Mouse (Mus musculus): Measurements from ENCODE around the gene Gdap1l1. TPM values are rescaled to one million over a fixed set of nuclear protein-coding genes. Genes with fewer than 3 reads are reported as not detected.

The Gdap1l1 gene
- total and polyA plus RNA-seq, 2 experiments from 2014 or later, result not detected

DNA sequence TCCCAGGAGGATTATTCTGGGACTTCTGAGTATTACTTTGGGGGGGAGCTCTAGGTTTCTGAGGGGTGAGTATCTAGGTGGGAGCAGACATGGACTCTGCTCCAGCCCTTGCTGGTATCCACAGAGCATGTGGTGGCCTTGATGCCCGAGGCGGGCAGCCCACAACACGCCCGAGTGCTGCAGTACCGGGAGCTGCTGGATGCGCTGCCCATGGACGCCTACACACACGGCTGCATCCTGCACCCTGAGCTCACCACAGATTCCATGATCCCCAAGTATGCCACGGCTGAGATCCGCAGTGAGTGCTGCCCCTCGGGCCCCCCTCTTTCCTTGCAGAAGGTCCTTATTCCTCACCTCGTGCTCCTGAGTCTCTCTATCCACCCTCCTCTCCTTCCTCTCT is 9.1 kb downstream of the Gdap1l1 start:
- Histone ChIP-seq H3K4me1 (ENCODE audit: control insufficient read depth, insufficient read depth) (no peaks in the 10 kb centered on the region), H3K4me3 (ENCODE audit: low read depth, low read length) (no peak overlapping the region), H3K27me3 (ENCODE audit: control insufficient read depth, insufficient read depth, low read length) (no peaks in the 10 kb centered on the region), H3K9me3 (replicated peaks; ENCODE audit: control insufficient read depth, low read length) (no peaks in the 10 kb centered on the region), H3K36me3 (replicated peaks; ENCODE audit: control insufficient read depth, insufficient read depth, low read length) (no peaks in the 10 kb centered on the region), H3K4me2 (ENCODE audit: low read depth, low read length) (no peak overlapping the region), H3K27ac (ENCODE audit: low read depth) (no peak overlapping the region), H3K9ac (replicated peaks; ENCODE audit: low read depth, low read length) (no peak overlapping the region)
- ATAC-seq (ENCODE audit: insufficient read depth, low read depth), result no peak
- 78% methylated on average over 12 of the region's 12 CpGs for WGBS
- TF ChIP-seq CTCF (IDR thresholded peaks at IDR 0.05; ENCODE audit: low read depth), result no peak
- TF ChIP-seq EP300 (IDR thresholded peaks at IDR 0.05; ENCODE audit: low read depth), result no peak
- no peak for DNase-seq (ENCODE audit: low spot score)

DNA sequence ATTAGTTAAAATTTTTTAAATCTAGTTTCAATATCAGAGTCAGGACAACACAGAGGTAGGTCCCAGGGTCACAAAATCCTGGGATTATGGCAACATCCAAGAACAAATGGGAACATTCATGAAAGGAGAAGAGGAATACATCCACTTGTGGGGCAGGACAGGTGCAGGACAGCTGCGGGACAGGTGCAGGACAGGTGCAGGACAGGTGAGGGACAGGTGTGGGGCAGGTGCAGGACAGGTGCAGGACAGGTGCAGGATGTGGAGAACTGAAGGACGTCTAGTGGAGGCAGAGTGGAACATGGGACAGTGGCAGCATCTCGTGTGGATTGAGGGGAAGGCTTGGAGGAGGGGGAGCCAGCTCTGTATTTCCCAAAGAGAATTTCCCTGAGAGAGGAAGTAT is 11.0 kb downstream of the Gdap1l1 start:
- WGBS, result 49% methylated on average over 3 of the region's 3 CpGs
- Histone ChIP-seq H3K36me3 (replicated peaks; ENCODE audit: control insufficient read depth, insufficient read depth, low read length) (no peaks in the 10 kb centered on the region), H3K4me1 (ENCODE audit: control insufficient read depth, insufficient read depth) (no peaks in the 10 kb centered on the region), H3K9ac (replicated peaks; ENCODE audit: low read depth, low read length) (no peak overlapping the region), H3K9me3 (replicated peaks; ENCODE audit: control insufficient read depth, low read length) (no peaks in the 10 kb centered on the region), H3K4me3 (ENCODE audit: low read depth, low read length) (no peak overlapping the region), H3K27ac (ENCODE audit: low read depth) (no peak overlapping the region), H3K4me2 (ENCODE audit: low read depth, low read length) (no peak overlapping the region), H3K27me3 (ENCODE audit: control insufficient read depth, insufficient read depth, low read length) (no peaks in the 10 kb centered on the region)
- ATAC-seq (ENCODE audit: insufficient read depth, low read depth) (no peak), DNase-seq (ENCODE audit: low spot score) (no peak)
- TF ChIP-seq CTCF (IDR thresholded peaks at IDR 0.05; ENCODE audit: low read depth), result no peak
- TF ChIP-seq EP300 (IDR thresholded peaks at IDR 0.05; ENCODE audit: low read depth), result no peak

DNA sequence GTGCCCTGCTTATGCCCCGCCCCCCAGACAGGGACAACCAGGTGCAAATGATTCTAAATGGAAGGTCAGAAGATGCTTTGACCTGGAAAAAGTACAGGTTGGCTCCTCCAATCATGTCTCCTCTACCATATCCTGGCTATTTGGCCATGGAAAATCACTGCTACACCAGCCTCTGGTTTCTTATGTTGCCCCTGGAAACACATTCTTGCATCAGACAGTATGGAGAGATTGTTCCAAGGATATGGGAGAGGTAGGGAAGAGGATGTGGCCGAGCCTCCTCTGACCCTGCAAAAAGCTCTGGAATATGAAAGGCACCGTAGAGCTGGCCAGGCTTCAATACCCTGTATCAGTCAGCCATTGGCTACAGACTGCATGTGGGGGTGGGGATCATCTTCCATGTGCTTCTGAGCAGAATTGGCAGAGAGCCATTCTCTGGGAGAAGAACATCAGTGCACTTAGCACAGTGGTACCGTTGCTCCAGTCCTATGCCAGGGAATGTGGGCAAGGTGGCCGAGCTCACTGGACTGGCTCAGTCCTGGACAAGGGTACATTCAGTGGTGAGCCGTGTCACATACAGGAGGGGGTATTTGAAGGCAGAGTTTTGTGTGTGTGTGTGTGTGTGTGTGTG is 12.5 kb downstream of the Gdap1l1 start:
- TF ChIP-seq CTCF (IDR thresholded peaks at IDR 0.05; ENCODE audit: low read depth), result no peak
- DNase-seq (ENCODE audit: low spot score) (no peak), ATAC-seq (ENCODE audit: insufficient read depth, low read depth) (no peak)
- Histone ChIP-seq H3K4me1 (ENCODE audit: control insufficient read depth, insufficient read depth) (no peaks in the 10 kb centered on the region), H3K27me3 (ENCODE audit: control insufficient read depth, insufficient read depth, low read length) (no peaks in the 10 kb centered on the region), H3K9me3 (replicated peaks; ENCODE audit: control insufficient read depth, low read length) (no peaks in the 10 kb centered on the region), H3K4me2 (ENCODE audit: low read depth, low read length) (no peak overlapping the region), H3K27ac (ENCODE audit: low read depth) (no peak overlapping the region), H3K36me3 (replicated peaks; ENCODE audit: control insufficient read depth, insufficient read depth, low read length) (no peaks in the 10 kb centered on the region), H3K4me3 (ENCODE audit: low read depth, low read length) (no peak overlapping the region), H3K9ac (replicated peaks; ENCODE audit: low read depth, low read length) (no peak overlapping the region)
- WGBS, result 39% methylated on average over 6 of the region's 6 CpGs

DNA sequence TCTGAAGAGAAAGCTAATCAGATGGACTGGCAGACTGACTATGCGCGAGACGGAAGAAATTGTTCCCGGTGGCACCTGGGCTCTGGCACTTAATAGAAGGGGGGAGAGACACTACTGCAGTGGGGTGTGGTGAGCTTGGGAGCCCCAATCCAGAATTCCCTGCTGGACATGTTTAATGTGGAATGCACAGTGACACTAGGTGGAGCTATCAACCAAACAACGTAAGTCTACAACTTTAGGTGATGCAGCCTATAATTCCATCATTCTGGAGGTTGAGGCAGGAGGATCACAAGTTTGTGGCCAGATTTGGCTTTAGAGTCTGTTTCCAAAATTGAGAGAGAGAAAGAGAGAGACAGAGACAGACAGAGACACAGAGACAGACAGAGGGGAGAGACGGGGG is 14.5 kb downstream of the Gdap1l1 start:
- ATAC-seq (ENCODE audit: insufficient read depth, low read depth) (no peak), DNase-seq (ENCODE audit: low spot score) (no peak)
- no peaks in the 10 kb centered on the region for H3K4me1 ChIP-seq (ENCODE audit: control insufficient read depth, insufficient read depth)
- H3K9ac ChIP-seq (replicated peaks; ENCODE audit: low read depth, low read length), result no peak overlapping the region
- TF ChIP-seq EP300 (IDR thresholded peaks at IDR 0.05; ENCODE audit: low read depth), result no peak
- TF ChIP-seq CTCF (IDR thresholded peaks at IDR 0.05; ENCODE audit: low read depth), result peak; percentile 61
- H3K27me3 ChIP-seq (ENCODE audit: control insufficient read depth, insufficient read depth, low read length), result 0 out of 2 replicates have a peak, but pooled peaks cover 4% of the 10 kb centered on the region
- no peak overlapping the region for H3K27ac ChIP-seq (ENCODE audit: low read depth)
- no peak overlapping the region for H3K4me2 ChIP-seq (ENCODE audit: low read depth, low read length)
- no peak overlapping the region for H3K4me3 ChIP-seq (ENCODE audit: low read depth, low read length)
- H3K9me3 ChIP-seq (replicated peaks; ENCODE audit: control insufficient read depth, low read length), result no peaks in the 10 kb centered on the region
- 73% methylated on average over 6 of the region's 6 CpGs for WGBS
- H3K36me3 ChIP-seq (replicated peaks; ENCODE audit: control insufficient read depth, insufficient read depth, low read length), result no peaks in the 10 kb centered on the region

DNA sequence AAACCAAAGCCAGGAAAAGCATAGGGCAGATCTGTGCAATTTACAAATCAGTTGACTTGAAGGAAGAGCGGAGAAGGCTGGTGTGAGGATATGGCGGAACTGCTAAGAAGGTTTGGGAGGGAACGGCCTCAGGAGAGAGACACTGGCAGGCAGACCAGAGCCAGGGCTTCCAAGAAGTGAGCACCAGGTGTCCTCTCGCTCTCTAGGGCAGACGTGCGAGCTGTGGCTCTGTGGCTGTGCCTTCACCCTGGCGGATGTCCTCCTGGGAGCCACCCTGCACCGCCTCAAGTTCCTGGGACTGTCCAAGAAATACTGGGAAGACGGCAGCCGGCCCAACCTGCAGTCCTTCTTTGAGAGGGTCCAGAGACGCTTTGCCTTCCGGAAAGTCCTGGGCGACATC is 15.1 kb downstream of the Gdap1l1 start:
- TF ChIP-seq CTCF (IDR thresholded peaks at IDR 0.05; ENCODE audit: low read depth) (no peak), EP300 (IDR thresholded peaks at IDR 0.05; ENCODE audit: low read depth) (no peak)
- H3K27me3 ChIP-seq (ENCODE audit: control insufficient read depth, insufficient read depth, low read length), result peaks cover 4% of the 10 kb centered on the region; the same call in 1 of the 2 replicates
- DNase-seq (ENCODE audit: low spot score) (no peak), ATAC-seq (ENCODE audit: insufficient read depth, low read depth) (no peak)
- H3K9ac ChIP-seq (replicated peaks; ENCODE audit: low read depth, low read length), result no peak overlapping the region
- no peaks in the 10 kb centered on the region for H3K4me1 ChIP-seq (ENCODE audit: control insufficient read depth, insufficient read depth)
- H3K36me3 ChIP-seq (replicated peaks; ENCODE audit: control insufficient read depth, insufficient read depth, low read length), result no peaks in the 10 kb centered on the region
- H3K9me3 ChIP-seq (replicated peaks; ENCODE audit: control insufficient read depth, low read length), result no peaks in the 10 kb centered on the region
- no peak overlapping the region for H3K27ac ChIP-seq (ENCODE audit: low read depth)
- no peak overlapping the region for H3K4me3 ChIP-seq (ENCODE audit: low read depth, low read length)
- H3K4me2 ChIP-seq (ENCODE audit: low read depth, low read length), result no peak overlapping the region
- WGBS, result 79% methylated on average over 13 of the region's 13 CpGs
